Mouse (Mus musculus): ENCODE results near the gene Inip. TPM values are rescaled to one million over a fixed set of nuclear protein-coding genes. Genes with fewer than 3 reads are reported as not detected.

The Inip gene
- total and polyA plus RNA-seq, 3 experiments: 24.3 to 67.1 (median 38.5) TPM

DNA sequence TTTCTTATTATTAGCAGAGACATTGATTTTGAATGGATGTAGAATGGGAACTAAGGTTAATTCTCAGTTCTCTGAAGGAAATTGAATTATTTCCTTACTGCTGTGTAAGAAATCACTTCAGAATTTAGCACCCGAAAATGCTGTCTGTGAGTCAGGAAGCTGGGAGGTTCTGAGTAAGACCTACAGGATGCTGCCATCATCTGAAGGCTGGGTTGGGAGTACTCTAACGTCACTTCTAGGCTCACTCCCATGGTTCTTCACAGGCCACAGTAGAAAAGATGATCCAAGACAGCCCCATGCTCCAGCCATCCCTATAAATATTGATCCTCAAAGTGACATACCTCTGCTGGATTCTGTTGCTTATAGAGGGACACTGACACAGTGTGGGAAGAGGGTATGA lies 6.1 kb upstream of the Inip start:
- TF ChIP-seq KAT2A (IDR thresholded peaks at IDR 0.05; ENCODE audit: insufficient replicate concordance, low read length) (no peak), USF2 (conservative IDR thresholded peaks at IDR 0.05; ENCODE audit: low read depth, low read length) (no peak), EP300 (IDR thresholded peaks at IDR 0.05; ENCODE audit: low read length) (no peak), ZMIZ1 (IDR thresholded peaks at IDR 0.05; ENCODE audit: low read depth, low read length) (no peak), ZKSCAN1 (IDR thresholded peaks at IDR 0.05; ENCODE audit: borderline replicate concordance, low read depth, low read length) (no peak), RAD21 (IDR thresholded peaks at IDR 0.05; ENCODE audit: low read depth, low read length) (no peak), ETS1 (conservative IDR thresholded peaks at IDR 0.05; ENCODE audit: low read depth, low read length) (no peak), JUN (IDR thresholded peaks at IDR 0.05; ENCODE audit: insufficient read depth, low read depth, low read length) (no peak), UBTF (IDR thresholded peaks at IDR 0.05; ENCODE audit: low read depth, low read length) (no peak)
- no peak overlapping the region for H3K27ac ChIP-seq (ENCODE audit: insufficient read depth, low read depth)
- peaks cover 10% of the 10 kb centered on the region for H3K79me2 ChIP-seq (replicated peaks; ENCODE audit: control insufficient read depth, extremely low read depth, insufficient read depth, poor library complexity, severe bottlenecking)
- peak overlapping the region in 2 of 3 experiments; percentile 77 to 95 for H3K4me3 ChIP-seq (replicated peaks in 1 of 3; ENCODE audit: low read depth in 2 of 3, low read length in 2 of 3, poor library complexity in 1 of 3)
- no peak for DNase-seq (ENCODE audit: extremely low read depth)
- in situ Hi-C loops (cut with MboI; ENCODE audit: low pct_ligation_motif_present, low pct_unique_long_range_greater_than_20kb, low sequenced_read_pairs) (no loop called here), dilution Hi-C loops (cut with MboI; ENCODE audit: extremely low pct_ligation_motif_present, extremely low pct_unique_long_range_greater_than_20kb, low sequenced_read_pairs) (no loop called here)
- H3K9me3 ChIP-seq (replicated peaks; ENCODE audit: low read length): no peaks in the 10 kb centered on the region
- H3K4me2 ChIP-seq (ENCODE audit: insufficient read depth, low read depth, poor library complexity, severe bottlenecking): no peak overlapping the region; the same call in 1 of the 2 replicates
- H3K9ac ChIP-seq (ENCODE audit: insufficient read depth, low read depth): no peak overlapping the region
- peaks cover 0 to 27% of the 10 kb centered on the region in 2 experiments for H3K36me3 ChIP-seq (replicated peaks in 1 of 2; ENCODE audit: control insufficient read depth in 1 of 2, insufficient read depth in 1 of 2, low read length in 1 of 2)
- peaks cover 14 to 71% of the 10 kb centered on the region in 2 experiments for H3K4me1 ChIP-seq (ENCODE audit: control insufficient read depth in 1 of 2, insufficient read depth in 2 of 2)
- H3K27me3 ChIP-seq (replicated peaks): no peaks in the 10 kb centered on the region

DNA sequence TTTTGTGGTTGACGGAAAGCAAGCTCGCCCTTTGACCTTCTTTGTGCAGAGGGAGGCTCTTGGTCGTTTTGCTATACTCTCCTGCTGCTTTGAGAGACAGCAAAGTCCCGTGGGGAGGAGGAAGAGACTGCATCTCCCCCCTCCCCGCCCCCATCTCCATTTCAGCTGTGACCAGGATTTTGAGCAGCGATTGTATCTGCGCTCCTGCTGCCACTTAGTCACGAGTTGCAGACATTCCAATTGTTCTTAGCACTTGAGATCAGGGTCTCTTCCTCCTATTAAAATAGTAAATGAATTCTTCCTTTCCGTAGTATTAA lies 5.4 kb upstream of the Inip start:
- Histone ChIP-seq H3K27ac (ENCODE audit: insufficient read depth, low read depth) (peak overlapping the region; percentile 10; the same call in 1 of the 2 replicates), H3K79me2 (replicated peaks; ENCODE audit: control insufficient read depth, extremely low read depth, insufficient read depth, poor library complexity, severe bottlenecking) (peaks cover 10% of the 10 kb centered on the region), H3K27me3 (replicated peaks) (no peaks in the 10 kb centered on the region), H3K36me3 (replicated peaks in 1 of 2; ENCODE audit: control insufficient read depth in 1 of 2, insufficient read depth in 1 of 2, low read length in 1 of 2) (peaks cover 0 to 26% of the 10 kb centered on the region in 2 experiments), H3K9ac (ENCODE audit: insufficient read depth, low read depth) (peak overlapping the region; percentile 77), H3K9me3 (replicated peaks; ENCODE audit: low read length) (no peaks in the 10 kb centered on the region), H3K4me1 (ENCODE audit: control insufficient read depth in 1 of 2, insufficient read depth in 2 of 2) (peaks cover 17 to 75% of the 10 kb centered on the region in 2 experiments), H3K4me3 (replicated peaks in 1 of 3; ENCODE audit: low read depth in 2 of 3, low read length in 2 of 3, poor library complexity in 1 of 3) (peak overlapping the region; percentile 77 to 95 (median 93)), H3K4me2 (ENCODE audit: insufficient read depth, low read depth, poor library complexity, severe bottlenecking) (peak overlapping the region; percentile 58; the same call in 1 of the 2 replicates)
- in situ Hi-C loops (cut with MboI; ENCODE audit: low pct_ligation_motif_present, low pct_unique_long_range_greater_than_20kb, low sequenced_read_pairs): no loop called here
- DNase-seq (ENCODE audit: extremely low read depth): peak; percentile 42
- TF ChIP-seq E2F4 (IDR thresholded peaks at IDR 0.05; ENCODE audit: insufficient replicate concordance, low read depth, low read length) (no peak), CHD2 (IDR thresholded peaks at IDR 0.05; ENCODE audit: low read length) (peak; percentile 39; the same call in 1 of the 2 replicates), NELFE (IDR thresholded peaks at IDR 0.05; ENCODE audit: low read depth, low read length) (no peak), MAFK (IDR thresholded peaks at IDR 0.05; ENCODE audit: insufficient replicate concordance, low read length) (no peak), IRF4 (IDR thresholded peaks at IDR 0.05; ENCODE audit: low read depth, low read length) (no peak)
- dilution Hi-C loops (cut with MboI; ENCODE audit: extremely low pct_ligation_motif_present, extremely low pct_unique_long_range_greater_than_20kb, low sequenced_read_pairs): no loop called here
